Mouse (Mus musculus): Measurements from ENCODE around the gene Chd2.
A peak's percentile ranks its signal among the peaks of the same experiment; 100 is the strongest.

- peak; percentile 91 for TF ChIP-seq CTCF (IDR thresholded peaks at IDR 0.05; ENCODE audit: low read depth, low read length)
- TF ChIP-seq EP300 (IDR thresholded peaks at IDR 0.05; ENCODE audit: insufficient read depth, low read depth, low read length): no peak
- no peak for TF ChIP-seq POLR2A (IDR thresholded peaks at IDR 0.05; ENCODE audit: insufficient read depth, low read length)
Measured at GRCm38 (mm10) chr7:73422223-73423113, 119.2 kb downstream of the Chd2 start.

All from ES-Bruce4 (cell line).